Mouse (Mus musculus): ENCODE results near the gene Nmnat3. TPM values are rescaled to one million over a fixed set of nuclear protein-coding genes. Genes with fewer than 3 reads are reported as not detected.
"Not testable (repeated sequence)": the region's sequence is repeated elsewhere in the genome, so short reads cannot be mapped to it uniquely, and the experiment has no call there.

The Nmnat3 gene
- 2.3 and 2.7 TPM in 2 replicates for polyA plus RNA-seq (2016; fragmentation: Nextera tagmentation; extraction: Ambion mirVana)

DNA sequence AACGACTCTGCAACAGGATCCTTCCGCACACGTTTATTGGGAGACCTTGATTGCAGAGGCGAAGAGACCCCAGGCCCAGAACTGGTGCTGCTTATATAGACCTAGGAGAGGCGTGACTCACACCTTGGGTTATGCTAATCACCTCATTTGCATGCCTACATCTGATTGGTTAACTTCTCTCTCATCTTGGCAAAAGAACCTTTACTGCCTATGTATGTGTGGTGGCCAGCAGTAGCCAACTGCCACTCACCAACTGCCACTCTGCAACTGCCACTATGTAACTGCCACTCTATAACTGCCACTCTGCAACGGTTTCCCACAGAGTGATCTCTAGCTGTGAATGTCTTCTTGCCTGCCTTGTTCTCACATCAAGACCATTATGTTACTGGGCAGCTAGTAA is at the start of gene Nmnat3:
Nmnat3 (plus strand) TSS at position 301 of the 400 bp plus-strand sequence.
- not testable (repeated sequence) for H3K27ac ChIP-seq; H3K27me3 ChIP-seq; H3K4me3 ChIP-seq; H3K4me1 ChIP-seq; H3K9ac ChIP-seq; H3K9me3 ChIP-seq (replicated peaks); H3K4me2 ChIP-seq (replicated peaks); ATAC-seq (ENCODE audit: low FRiP score); H3K36me3 ChIP-seq
- 84% methylated on average over 6 of the region's 6 CpGs for WGBS

DNA sequence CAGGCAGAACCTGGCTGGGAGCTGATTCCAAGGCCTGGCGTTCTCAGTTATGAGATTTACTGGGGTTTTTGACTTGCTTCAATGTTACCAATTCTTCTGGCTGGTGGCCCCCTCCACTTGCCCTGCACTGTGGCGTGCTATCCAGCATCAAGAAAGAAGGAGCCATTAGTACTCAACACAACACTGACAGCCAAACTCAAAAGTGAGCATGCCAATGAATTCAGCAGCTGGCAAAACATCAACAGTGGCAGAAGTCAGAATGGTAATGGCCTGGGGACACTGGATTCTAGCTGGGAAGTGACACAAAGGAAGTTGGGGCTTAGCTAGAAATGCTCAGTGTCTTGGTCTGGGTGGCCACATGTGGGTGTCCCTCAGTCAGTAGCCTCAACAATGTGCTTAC is 43.8 kb upstream of the Nmnat3 start:
- no peak overlapping the region for H3K27ac ChIP-seq
- no peaks in the 10 kb centered on the region for H3K4me1 ChIP-seq
- H3K9ac ChIP-seq = no peak overlapping the region
- no peaks in the 10 kb centered on the region for H3K36me3 ChIP-seq
- no peaks in the 10 kb centered on the region for H3K9me3 ChIP-seq (replicated peaks)
- no peaks in the 10 kb centered on the region for H3K27me3 ChIP-seq
- no peak for ATAC-seq (ENCODE audit: low FRiP score)
- no peak overlapping the region for H3K4me3 ChIP-seq
- no peak overlapping the region for H3K4me2 ChIP-seq (replicated peaks)
- WGBS = 86% methylated on average over 2 of the region's 2 CpGs

DNA sequence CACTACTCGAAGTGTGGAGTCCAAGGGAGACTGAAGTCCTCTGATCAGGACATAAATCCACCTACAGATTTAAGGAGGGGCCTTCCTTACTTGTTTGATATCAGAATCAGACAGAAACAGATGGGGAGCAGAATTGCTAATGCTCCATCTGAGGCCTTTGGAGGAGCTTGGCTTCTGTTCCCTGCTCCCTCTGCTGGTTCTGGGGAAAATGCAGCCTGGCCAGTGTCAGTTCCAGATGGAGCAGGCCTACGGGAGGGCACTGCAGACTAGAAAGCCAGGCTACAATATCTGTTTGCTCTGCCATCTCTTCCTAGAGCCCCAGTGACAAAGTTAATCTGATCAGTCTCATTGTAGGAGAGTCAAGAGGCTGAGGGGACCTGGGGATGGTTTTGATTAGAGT is 43.0 kb upstream of the Nmnat3 start:
- Histone ChIP-seq H3K9ac (no peak overlapping the region), H3K27me3 (no peaks in the 10 kb centered on the region), H3K4me3 (no peak overlapping the region), H3K36me3 (no peaks in the 10 kb centered on the region), H3K4me1 (no peaks in the 10 kb centered on the region), H3K9me3 (replicated peaks) (no peaks in the 10 kb centered on the region), H3K27ac (no peak overlapping the region), H3K4me2 (replicated peaks) (no peak overlapping the region)
- 54% methylated on average over 2 of the region's 2 CpGs for WGBS
- ATAC-seq (ENCODE audit: low FRiP score) = no peak

DNA sequence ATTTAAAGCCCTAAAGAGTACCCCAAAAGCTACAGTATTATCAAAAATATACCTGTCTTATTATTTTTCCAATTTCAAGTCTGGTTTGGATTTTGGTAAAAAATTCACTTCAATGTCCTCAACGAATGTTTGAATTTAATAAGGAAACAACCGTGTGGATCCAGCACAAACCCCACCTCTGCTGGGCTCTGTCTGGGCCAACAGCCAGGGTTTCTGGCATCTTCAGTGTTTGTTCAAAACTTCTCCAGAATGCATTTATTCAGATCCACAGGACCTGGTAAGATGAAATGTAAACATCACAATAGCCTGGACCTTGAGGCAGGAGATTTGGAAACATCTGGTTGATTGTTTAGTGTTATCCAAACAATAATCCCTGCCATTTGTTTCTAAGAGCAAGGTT is 42.0 kb upstream of the Nmnat3 start:
- Histone ChIP-seq H3K27ac (no peak overlapping the region), H3K9ac (no peak overlapping the region), H3K27me3 (no peaks in the 10 kb centered on the region), H3K4me2 (replicated peaks) (no peak overlapping the region), H3K36me3 (no peaks in the 10 kb centered on the region), H3K4me3 (no peak overlapping the region), H3K4me1 (no peaks in the 10 kb centered on the region), H3K9me3 (replicated peaks) (no peaks in the 10 kb centered on the region)
- WGBS = 94% methylated on average over 2 of the region's 2 CpGs
- ATAC-seq (ENCODE audit: low FRiP score) = no peak

DNA sequence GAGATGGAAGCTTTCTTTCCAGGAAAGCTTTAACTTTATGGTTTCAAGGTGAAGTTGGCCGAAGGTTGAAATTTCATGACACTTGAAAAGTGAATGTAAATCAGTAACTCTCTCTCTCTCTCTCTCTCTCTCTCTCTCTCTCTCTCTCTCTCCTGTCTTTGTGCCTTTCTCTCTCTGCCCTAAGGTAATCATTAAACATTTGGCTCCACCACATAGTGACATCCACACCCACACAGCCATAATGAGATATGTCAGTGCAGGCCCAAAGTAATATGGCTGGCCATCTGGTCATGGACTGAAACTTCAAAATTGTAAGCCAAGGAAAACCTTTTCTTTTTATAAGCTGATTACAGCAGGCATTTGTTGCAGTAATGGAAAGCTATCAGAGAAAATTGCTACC is 40.9 kb upstream of the Nmnat3 start:
- no peaks in the 10 kb centered on the region for H3K36me3 ChIP-seq
- no peaks in the 10 kb centered on the region for H3K27me3 ChIP-seq
- H3K27ac ChIP-seq = no peak overlapping the region
- no peak overlapping the region for H3K4me2 ChIP-seq (replicated peaks)
- ATAC-seq (ENCODE audit: low FRiP score) = no peak
- no peak overlapping the region for H3K4me3 ChIP-seq
- H3K4me1 ChIP-seq = no peaks in the 10 kb centered on the region
- H3K9ac ChIP-seq = no peak overlapping the region
- 95% methylated on average over 1 of the region's 1 CpGs for WGBS
- no peaks in the 10 kb centered on the region for H3K9me3 ChIP-seq (replicated peaks)

DNA sequence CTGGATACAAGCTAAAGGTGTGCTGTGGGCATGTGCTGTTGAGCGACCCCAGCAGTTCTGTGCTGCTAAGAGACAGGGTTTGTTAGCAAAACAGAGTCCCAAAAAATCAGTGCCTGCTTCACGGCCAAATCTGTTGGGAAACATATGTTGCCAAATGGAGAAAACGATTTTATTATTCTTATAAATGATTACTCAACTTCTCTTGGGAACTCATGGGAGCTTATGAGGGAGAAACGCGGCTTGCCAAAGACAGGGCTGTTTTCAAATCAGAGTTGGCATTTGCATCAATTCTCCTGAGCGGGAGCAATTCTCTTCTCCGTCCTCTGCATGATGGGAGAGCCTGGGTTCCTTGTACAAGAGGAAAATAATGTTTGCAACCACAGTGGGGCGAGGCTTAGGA is 27.0 kb upstream of the Nmnat3 start:
- H3K27ac ChIP-seq = no peak overlapping the region
- 81% methylated on average over 8 of the region's 8 CpGs for WGBS
- H3K27me3 ChIP-seq = no peaks in the 10 kb centered on the region
- no peak overlapping the region for H3K4me3 ChIP-seq
- ATAC-seq (ENCODE audit: low FRiP score) = no peak
- no peaks in the 10 kb centered on the region for H3K36me3 ChIP-seq
- H3K9ac ChIP-seq = no peak overlapping the region
- H3K4me1 ChIP-seq = no peaks in the 10 kb centered on the region
- H3K4me2 ChIP-seq (replicated peaks) = no peak overlapping the region
- no peaks in the 10 kb centered on the region for H3K9me3 ChIP-seq (replicated peaks)

DNA sequence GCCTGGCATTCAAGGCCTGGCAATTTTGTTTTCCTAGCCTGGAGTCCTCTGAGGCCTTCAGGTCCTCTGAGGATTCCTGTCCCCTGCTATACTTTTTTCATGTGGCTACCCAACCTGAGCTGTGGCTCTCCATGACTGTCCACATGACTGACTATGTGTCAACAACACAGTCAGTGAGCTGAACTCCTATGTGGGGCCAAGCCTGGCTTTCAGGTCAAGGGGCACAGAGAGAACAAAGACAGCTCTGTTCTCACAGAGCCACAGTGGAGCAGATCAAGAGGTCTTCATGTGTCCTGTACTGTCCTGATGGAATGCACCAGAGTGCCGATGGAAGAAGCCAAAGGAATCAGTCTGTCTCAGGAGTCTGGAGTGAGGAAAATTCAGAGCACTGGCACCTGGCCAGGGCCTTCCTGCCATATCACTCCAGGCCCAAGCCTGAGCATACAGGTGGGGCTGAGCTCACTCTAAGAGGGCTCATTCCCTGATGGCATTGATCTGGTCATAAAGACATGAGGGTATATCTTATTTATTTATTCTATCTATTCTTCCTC is 25.7 kb upstream of the Nmnat3 start:
- Histone ChIP-seq H3K4me2 (replicated peaks) (no peak overlapping the region), H3K36me3 (no peaks in the 10 kb centered on the region), H3K27me3 (no peaks in the 10 kb centered on the region), H3K9me3 (replicated peaks) (no peaks in the 10 kb centered on the region), H3K9ac (no peak overlapping the region), H3K27ac (no peak overlapping the region), H3K4me1 (no peaks in the 10 kb centered on the region), H3K4me3 (no peak overlapping the region)
- WGBS = 23% methylated on average over 1 of the region's 1 CpGs
- no peak for ATAC-seq (ENCODE audit: low FRiP score)

DNA sequence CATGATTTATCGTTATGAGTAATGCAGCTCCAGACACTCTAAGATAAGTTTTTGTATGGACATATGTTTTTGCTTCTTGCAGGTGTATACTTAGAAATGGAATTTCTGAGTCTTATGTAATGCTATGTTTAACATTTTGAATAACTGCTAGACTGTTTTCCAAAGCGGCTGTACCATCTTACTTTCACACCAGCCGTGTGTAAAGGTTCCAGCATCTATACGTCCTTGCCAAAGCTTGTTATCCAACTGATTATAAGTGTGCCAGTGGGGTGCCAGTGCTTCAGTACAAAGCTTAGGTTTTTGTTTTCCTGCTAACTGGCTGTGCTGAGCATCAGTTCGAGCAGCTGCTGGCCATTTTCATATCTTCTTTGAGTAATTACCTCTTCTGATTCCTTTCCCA is 22.3 kb upstream of the Nmnat3 start:
- no peak for ATAC-seq (ENCODE audit: low FRiP score)
- no peak overlapping the region for H3K4me2 ChIP-seq (replicated peaks)
- H3K27me3 ChIP-seq = no peaks in the 10 kb centered on the region
- H3K9me3 ChIP-seq (replicated peaks) = no peaks in the 10 kb centered on the region
- no peaks in the 10 kb centered on the region for H3K4me1 ChIP-seq
- WGBS = 83% methylated on average over 5 of the region's 5 CpGs
- H3K27ac ChIP-seq = no peak overlapping the region
- H3K9ac ChIP-seq = no peak overlapping the region
- H3K36me3 ChIP-seq = no peaks in the 10 kb centered on the region
- no peak overlapping the region for H3K4me3 ChIP-seq

DNA sequence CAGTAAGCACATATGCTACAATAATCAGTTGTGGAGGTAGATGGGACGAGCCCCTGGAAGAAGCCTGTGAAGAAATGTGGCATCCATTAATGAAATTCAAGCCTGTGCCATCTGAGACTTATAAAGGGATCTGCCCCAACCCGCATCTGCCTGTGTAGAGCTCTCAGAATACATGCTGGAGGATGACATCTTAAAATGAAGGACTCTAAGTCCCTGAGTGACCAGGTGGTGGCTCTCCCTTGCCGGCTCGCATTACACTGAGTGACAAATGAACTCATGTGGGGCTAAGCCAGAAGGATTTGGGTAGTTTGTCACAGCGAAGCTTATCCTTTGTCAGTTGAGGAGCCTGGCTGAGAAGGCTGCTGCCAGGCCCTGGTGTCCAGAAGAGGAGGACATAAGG is 14.5 kb upstream of the Nmnat3 start:
- H3K9me3 ChIP-seq (replicated peaks) = no peaks in the 10 kb centered on the region
- 57% methylated on average over 5 of the region's 5 CpGs for whole genome bisulfite sequencing

DNA sequence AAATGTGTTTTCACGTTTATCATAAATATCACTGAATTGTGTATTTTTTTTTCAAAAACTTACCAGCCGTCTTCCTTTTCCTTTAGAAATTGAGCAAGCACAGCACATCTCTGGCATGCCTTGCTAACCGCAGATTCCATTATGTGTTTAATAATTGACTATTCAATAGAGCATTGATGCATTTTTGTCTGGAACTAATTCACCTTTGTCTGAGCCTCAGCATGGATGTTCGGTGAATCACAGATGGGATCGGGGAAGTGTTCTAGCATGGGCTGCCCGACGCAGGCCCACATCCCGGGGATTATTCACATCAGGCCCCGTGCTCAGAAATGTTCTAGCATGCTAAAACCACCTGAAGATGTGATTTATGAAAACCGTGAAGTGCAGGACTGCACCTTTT is 12.2 kb upstream of the Nmnat3 start:
- WGBS = 37% methylated on average over 10 of the region's 10 CpGs
- H3K27me3 ChIP-seq = peaks cover 39% of the 10 kb centered on the region
- H3K9ac ChIP-seq = no peak overlapping the region
- H3K36me3 ChIP-seq = no peaks in the 10 kb centered on the region
- no peaks in the 10 kb centered on the region for H3K9me3 ChIP-seq (replicated peaks)
- H3K4me1 ChIP-seq = 0 out of 2 replicates have a peak, but pooled peaks cover 3% of the 10 kb centered on the region
- ATAC-seq (ENCODE audit: low FRiP score) = no peak
- H3K4me3 ChIP-seq = no peak overlapping the region
- no peak overlapping the region for H3K27ac ChIP-seq
- no peak overlapping the region for H3K4me2 ChIP-seq (replicated peaks)

More for the DNA sequence above, 14.5 kb upstream of the Nmnat3 start:
- H3K4me3 ChIP-seq = no peak overlapping the region
- no peak overlapping the region for H3K27ac ChIP-seq
- 0 out of 2 replicates have a peak, but pooled peaks cover 3% of the 10 kb centered on the region for H3K4me1 ChIP-seq
- no peak overlapping the region for H3K9ac ChIP-seq
- no peaks in the 10 kb centered on the region for H3K36me3 ChIP-seq
- no peak for ATAC-seq (ENCODE audit: low FRiP score)
- H3K4me2 ChIP-seq (replicated peaks) = no peak overlapping the region
- H3K27me3 ChIP-seq = peaks cover 27% of the 10 kb centered on the region

DNA sequence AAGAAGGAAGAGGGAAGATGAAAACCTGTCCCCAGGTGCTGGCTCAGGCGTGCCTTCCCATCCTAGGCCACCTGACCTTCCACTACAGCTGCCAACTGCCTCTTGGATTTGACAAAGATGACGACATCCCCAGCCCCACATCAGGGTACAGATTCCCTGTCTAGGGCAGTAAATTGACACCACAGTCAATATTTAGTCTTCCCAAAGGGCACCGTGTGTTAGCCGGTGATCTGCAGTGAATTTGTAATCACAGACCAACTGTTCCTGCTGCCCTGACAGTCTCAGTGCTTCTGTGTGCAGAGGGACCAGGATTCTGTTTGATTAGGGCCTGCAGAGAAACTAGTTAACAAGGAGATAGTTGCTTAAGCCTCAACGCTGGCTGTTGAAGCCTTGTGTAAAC is 7.1 kb upstream of the Nmnat3 start:
- H3K4me2 ChIP-seq (replicated peaks) = no peak overlapping the region
- 66% methylated on average over 5 of the region's 5 CpGs for WGBS
- no peak overlapping the region for H3K4me3 ChIP-seq
- H3K9me3 ChIP-seq (replicated peaks) = no peaks in the 10 kb centered on the region
- no peak for ATAC-seq (ENCODE audit: low FRiP score)
- 0 out of 2 replicates have a peak, but pooled peaks cover 3% of the 10 kb centered on the region for H3K4me1 ChIP-seq
- H3K27me3 ChIP-seq = peaks cover 31% of the 10 kb centered on the region
- no peak overlapping the region for H3K9ac ChIP-seq
- H3K36me3 ChIP-seq = no peaks in the 10 kb centered on the region
- no peak overlapping the region for H3K27ac ChIP-seq

DNA sequence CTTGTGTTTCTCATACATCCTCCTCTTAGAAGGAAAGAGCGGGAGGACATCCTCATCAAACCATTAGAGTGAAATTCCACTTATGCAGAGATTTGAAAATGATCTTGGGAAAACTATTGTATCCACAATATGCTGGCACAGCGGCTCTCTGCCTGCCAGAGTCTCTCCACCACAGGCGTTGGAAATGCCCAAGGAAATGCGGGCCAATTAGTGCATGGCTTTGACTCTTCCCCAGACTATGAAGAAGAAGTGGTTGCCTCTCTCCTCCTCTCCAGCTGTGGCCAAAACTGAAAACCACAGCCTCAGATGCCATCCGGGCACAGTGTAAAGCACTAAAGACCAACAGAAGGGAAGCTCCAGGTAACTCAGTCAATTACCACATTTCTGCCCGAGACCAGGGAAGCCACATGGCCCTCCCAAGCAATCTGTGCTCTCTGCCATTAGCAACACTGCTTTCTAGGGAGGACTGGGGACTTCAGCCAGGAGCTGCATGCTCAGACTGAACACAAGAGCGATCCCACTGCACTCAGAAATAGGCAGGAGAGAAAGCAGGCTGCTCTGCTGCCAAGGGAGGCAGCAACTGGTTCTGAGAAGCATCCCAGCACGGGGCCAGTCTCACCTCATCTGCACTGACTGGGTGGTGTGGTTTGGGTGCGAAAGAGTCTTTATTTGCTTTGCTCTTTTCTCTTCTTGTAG is 1.5 kb upstream of the Nmnat3 start:
- H3K4me1 ChIP-seq = no peaks in the 10 kb centered on the region
- H3K4me3 ChIP-seq = no peak overlapping the region
- no peaks in the 10 kb centered on the region for H3K36me3 ChIP-seq
- H3K27ac ChIP-seq = no peak overlapping the region
- no peaks in the 10 kb centered on the region for H3K9me3 ChIP-seq (replicated peaks)
- H3K27me3 ChIP-seq = no peaks in the 10 kb centered on the region
- no peak overlapping the region for H3K4me2 ChIP-seq (replicated peaks)
- 84% methylated on average over 9 of the region's 9 CpGs for WGBS
- ATAC-seq (ENCODE audit: low FRiP score) = no peak
- H3K9ac ChIP-seq = no peak overlapping the region

DNA sequence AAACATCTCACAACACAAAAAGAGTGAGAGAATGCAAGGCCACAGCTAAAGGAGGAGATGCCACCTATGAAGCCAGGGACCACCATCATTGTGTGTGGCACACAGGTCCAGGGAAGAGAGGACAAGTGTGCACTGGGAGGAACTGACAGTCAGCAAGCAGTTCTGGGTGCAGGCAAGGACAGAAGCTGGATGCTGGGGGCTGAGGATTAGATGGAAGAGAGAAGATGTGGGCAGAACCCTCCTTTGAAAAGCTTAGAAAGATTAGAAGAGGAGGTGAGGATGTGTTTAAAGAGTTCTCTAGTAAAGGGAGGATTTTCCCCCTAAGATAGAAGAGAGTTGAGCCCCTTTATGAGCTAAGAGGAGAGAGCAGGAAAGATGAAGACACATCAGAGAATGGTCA is 2.4 kb downstream of the Nmnat3 start:
- H3K27ac ChIP-seq = no peak overlapping the region

More for the DNA sequence above, 2.4 kb downstream of the Nmnat3 start:
- Histone ChIP-seq H3K36me3 (no peaks in the 10 kb centered on the region), H3K4me1 (no peaks in the 10 kb centered on the region), H3K9me3 (replicated peaks) (no peaks in the 10 kb centered on the region), H3K4me3 (no peak overlapping the region), H3K9ac (no peak overlapping the region), H3K27me3 (peaks cover 6% of the 10 kb centered on the region; the same call in 1 of the 2 replicates), H3K4me2 (replicated peaks) (no peak overlapping the region)
- no peak for ATAC-seq (ENCODE audit: low FRiP score)

Measured in hindbrain, embryonic 12.5 days (tissue).